Mouse (Mus musculus): ENCODE measurements around the gene Fgf4. TPM values are rescaled to one million over a fixed set of nuclear protein-coding genes. Genes with fewer than 3 reads are reported as not detected.

Fgf4 gene
- total RNA-seq, 2 experiments from 2014 or later = not detected

- peak; percentile 78 for ATAC-seq (replicated peaks; ENCODE audit: poor library complexity, severe bottlenecking)
Measured at GRCm38 (mm10) chr7:144906708-144907397, 59.7 kb downstream of the Fgf4 start.

- peak; percentile 56 for ATAC-seq (replicated peaks; ENCODE audit: poor library complexity, severe bottlenecking)
Measured at GRCm38 (mm10) chr7:144907793-144908192, 60.6 kb downstream of the Fgf4 start.

- no peak for ATAC-seq (replicated peaks; ENCODE audit: poor library complexity, severe bottlenecking)
Measured at GRCm38 (mm10) chr7:144908705-144909104, 61.5 kb downstream of the Fgf4 start.

DNA sequence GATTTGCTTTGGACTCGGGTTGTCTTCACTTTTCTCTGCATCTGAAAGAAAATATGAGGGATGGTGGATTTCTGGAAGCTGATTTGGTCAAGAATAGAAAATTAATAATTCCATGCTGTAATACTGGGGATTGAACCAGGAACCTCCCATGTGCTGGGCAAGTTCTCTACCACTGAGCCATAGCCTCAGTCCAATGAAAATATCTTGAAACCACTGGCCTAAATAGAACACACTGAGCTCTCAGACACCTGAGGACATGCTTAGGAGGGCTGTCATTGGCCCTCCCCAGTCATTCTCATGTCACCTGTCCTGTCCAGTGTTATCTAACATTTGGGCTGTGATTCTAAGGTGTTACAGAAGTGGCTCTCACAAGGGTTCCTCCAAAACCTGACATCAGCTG, 64.0 kb downstream of the Fgf4 start:
- ATAC-seq (replicated peaks; ENCODE audit: poor library complexity, severe bottlenecking) = no peak

GRCm38 (mm10) chr7:144912897-144913296, 65.7 kb downstream of the Fgf4 start:
- ATAC-seq (replicated peaks; ENCODE audit: poor library complexity, severe bottlenecking) = no peak

GRCm38 (mm10) chr7:144914296-144914947, 67.3 kb downstream of the Fgf4 start:
- peak; percentile 87 for ATAC-seq (replicated peaks; ENCODE audit: poor library complexity, severe bottlenecking)

Other genes with a start within 250 kb of the Fgf4 start
- gene Ano1, start 95.4 kb upstream of the Fgf4 start, total RNA-seq (2014; fragmentation: Nextera tagmentation) = not detected in 2 replicates
- gene Ano1, start 95.4 kb upstream of the Fgf4 start, total RNA-seq (2017) = not detected in 2 replicates
- 1.5 and 9.8 TPM in 2 replicates for gene Fgf3, start 9.3 kb upstream of the Fgf4 start, total RNA-seq (2014; fragmentation: Nextera tagmentation)
- gene Fgf3, start 9.3 kb upstream of the Fgf4 start, total RNA-seq (2017) = 0.82 and 2.2 TPM in 2 replicates
- gene Fgf15, start 49.2 kb downstream of the Fgf4 start, total RNA-seq (2014; fragmentation: Nextera tagmentation) = not detected in 2 replicates
- 0.09 TPM in 1 of 2 replicates, not detected in the other for gene Fgf15, start 49.2 kb downstream of the Fgf4 start, total RNA-seq (2017)
- 13.3 and 20.9 TPM in 2 replicates for gene LTO1, start 67.7 kb downstream of the Fgf4 start, total RNA-seq (2014; fragmentation: Nextera tagmentation)
- gene LTO1, start 67.7 kb downstream of the Fgf4 start, total RNA-seq (2017) = 16.6 and 20.8 TPM in 2 replicates
- 6.0 and 10.6 TPM in 2 replicates for gene Ccnd1, start 92.6 kb downstream of the Fgf4 start, total RNA-seq (2014; fragmentation: Nextera tagmentation)
- gene Ccnd1, start 92.6 kb downstream of the Fgf4 start, total RNA-seq (2017) = 6.2 and 8.9 TPM in 2 replicates